Mouse (Mus musculus) thymus, postnatal 36 days (tissue): ENCODE results near the gene Bmpr1a.
A peak's percentile ranks its signal among the peaks of the same experiment; 100 is the strongest.

Experiments used
- DNase-seq, 2 experiments: peaks; one replicate each; pipeline ENCODE4 v3.0.0; 2022; ENCODE audit warnings: mixed read lengths in 2 of 2

Gene Bmpr1a

DNA sequence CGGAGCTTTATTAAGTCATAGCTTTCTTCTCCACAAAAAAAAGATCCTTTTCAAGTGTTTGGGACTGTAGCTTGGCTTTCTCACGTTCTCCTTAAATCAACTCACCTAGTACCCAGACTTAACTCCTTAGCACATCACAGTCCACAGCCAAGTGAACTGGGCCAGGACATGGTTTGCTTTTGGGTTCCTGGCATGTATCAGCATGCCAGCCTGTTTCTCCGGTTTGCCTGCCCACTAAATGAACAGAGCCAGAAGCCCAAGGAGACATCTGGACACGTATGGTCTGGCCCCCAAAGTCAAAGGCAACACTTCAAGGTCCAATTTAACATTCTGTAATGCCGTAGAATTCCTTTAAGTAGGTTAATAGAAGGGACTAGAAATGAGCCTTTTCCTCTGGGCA is 1.2 kb upstream of the Bmpr1a start:
- no peak for DNase-seq

- DNase-seq = no peak
These were observed 618 bp upstream of the Bmpr1a start for GRCm38 (mm10) chr14:34503759-34504158.

GRCm38 (mm10) chr14:34502475-34503324 is 441 bp downstream of the Bmpr1a start:
- DNase-seq = peak; percentile 75 to 79

GRCm38 (mm10) chr14:34501804-34502474 is 1.2 kb downstream of the Bmpr1a start:
- peak; percentile 26 to 30 for DNase-seq

DNA sequence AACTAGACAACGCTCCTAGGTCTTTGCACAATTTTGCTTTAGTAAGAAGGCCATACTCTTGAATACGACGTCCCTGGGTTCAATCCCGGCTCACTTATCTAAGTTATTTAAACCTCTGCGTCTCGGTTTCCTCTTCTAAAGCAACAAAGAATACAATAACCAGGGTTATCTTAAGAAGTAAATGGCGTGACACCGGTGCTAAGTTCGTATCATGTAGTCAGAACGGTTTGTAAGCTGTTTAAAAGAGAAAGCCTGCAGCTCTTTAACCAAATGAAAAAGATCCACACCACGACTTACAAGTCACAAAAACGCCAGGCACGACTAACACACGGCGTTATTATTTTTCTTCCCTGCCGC is 1.7 kb downstream of the Bmpr1a start:
- no peak for DNase-seq

- no peak for DNase-seq
These were observed 2.8 kb downstream of the Bmpr1a start for GRCm38 (mm10) chr14:34500309-34500708.

- DNase-seq = no peak
These were observed 3.5 kb downstream of the Bmpr1a start for GRCm38 (mm10) chr14:34499664-34500063.

DNA sequence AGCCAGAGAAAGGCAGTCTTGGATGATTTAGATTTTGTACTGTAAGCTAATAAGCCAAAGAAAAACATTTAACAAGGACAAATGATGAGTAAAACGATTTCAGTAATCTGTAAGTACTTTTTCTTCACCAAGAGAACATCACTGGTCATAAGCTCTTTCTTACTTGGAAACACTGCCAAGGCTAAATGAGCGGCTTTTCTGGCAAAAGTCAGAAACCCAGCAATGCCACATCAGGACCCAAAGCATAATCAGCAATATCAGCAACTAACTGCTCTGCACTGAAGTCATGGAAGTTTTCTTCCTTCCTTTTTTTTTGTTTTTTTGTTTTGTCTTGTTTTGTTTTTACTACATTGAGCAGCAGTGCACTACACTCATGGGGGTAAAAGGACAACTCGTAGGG is 5.8 kb downstream of the Bmpr1a start:
- no peak for DNase-seq

DNA sequence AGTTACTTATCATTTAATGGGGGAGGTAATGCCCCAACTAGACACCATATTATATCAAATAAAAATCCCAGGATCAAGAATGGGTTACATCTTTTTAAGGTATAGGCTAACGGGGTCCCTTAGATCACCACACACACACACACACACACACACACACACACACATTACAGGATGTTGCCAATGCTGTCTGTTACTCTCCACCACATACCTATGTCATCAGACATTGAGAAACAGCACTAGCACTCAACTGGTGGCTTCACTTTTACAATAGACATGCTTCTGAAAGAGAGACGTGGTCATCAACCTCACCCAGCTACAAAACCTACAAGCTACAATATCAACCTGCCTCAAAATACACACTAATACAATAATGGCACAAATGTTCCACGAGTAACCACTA is 9.5 kb downstream of the Bmpr1a start:
- DNase-seq = no peak

DNA sequence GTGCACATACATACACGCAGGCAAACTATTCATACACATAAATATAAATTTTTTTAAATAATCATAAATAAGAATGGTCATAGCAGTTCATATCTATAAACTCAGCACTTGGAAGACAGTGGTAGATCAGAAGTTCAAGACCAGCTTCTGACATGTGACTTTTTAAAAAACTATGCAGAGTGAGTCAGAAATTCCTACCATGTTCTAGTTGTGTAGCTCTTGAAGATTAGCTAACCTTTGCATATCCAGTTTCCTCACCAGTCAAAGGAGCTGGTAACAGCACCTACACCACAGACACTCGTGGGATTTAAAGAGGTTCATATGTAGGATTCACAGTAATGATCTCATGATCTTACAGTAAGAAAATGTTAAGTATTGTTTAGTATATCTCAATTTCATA is 10.5 kb downstream of the Bmpr1a start:
- DNase-seq = no peak

DNA sequence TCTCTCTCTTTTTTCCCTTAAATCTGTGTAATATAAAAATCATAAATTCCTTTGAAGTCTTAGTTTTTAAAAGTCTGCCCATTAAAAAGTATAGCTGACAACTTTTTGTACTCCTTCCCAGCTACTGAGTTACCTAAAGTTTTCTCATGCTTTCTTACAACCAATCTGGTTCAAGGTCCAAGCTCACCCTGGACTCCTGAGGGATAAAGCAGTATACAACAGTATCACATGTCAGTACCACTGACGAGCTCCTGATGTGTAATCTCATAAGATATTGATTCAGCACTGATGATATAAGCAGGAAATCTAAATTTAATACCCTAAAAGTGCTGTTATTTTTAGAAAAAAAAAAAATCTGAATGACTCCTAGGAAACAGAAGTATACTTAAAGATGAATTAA is 12.2 kb downstream of the Bmpr1a start:
- no peak for DNase-seq

- DNase-seq = no peak
These were observed 13.2 kb downstream of the Bmpr1a start for GRCm38 (mm10) chr14:34489928-34490327.

- DNase-seq = no peak
These were observed 17.0 kb downstream of the Bmpr1a start for GRCm38 (mm10) chr14:34486169-34486568.

DNA sequence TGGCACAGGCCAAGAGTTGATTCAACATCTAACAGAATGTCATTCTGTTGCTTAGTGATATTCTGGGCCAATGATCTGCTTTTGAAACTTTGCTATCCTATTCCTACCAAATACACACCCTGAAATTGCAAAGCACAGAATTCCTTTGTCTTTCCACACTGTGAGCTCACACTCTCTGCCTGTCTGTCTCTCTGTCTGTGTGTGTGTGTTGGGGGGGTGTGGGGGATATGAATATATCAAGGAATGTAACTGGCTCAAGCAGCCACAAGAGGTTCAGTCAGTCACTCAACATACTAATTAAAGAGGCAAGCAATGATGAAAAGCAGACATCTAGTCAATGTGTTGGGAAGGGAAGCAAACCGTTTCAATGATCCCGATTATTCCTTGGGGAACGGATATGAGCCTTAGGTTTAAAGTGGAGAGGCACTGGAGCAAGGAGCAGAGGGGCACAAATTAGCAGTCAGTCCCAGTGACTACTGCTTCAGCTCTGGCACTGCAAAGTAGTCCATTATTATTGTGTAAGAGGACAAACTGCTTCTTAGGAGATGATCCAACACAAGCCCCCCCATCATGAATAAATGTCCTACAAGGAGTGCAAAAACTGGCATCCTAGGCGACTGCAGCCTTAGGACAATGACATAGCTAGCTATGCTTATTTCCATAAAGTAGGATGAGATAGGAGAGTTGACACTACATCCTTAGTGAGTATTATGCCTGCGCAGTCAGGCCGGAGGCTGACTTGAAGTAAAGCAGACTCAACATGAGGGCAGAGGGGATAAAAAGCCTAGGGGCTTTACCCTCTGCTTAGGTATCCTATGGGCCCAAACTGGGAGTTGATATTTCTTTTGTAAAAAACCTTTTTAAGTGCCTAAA is 19.4 kb downstream of the Bmpr1a start:
- no peak for DNase-seq

- no peak for DNase-seq
These were observed 31.6 kb downstream of the Bmpr1a start for GRCm38 (mm10) chr14:34471591-34471990.

- no peak for DNase-seq
These were observed 36.9 kb downstream of the Bmpr1a start for GRCm38 (mm10) chr14:34466291-34466690.

GRCm38 (mm10) chr14:34459386-34459785 is 43.8 kb downstream of the Bmpr1a start:
- DNase-seq = no peak

- no peak for DNase-seq
These were observed 44.3 kb downstream of the Bmpr1a start for GRCm38 (mm10) chr14:34458880-34459279.

DNA sequence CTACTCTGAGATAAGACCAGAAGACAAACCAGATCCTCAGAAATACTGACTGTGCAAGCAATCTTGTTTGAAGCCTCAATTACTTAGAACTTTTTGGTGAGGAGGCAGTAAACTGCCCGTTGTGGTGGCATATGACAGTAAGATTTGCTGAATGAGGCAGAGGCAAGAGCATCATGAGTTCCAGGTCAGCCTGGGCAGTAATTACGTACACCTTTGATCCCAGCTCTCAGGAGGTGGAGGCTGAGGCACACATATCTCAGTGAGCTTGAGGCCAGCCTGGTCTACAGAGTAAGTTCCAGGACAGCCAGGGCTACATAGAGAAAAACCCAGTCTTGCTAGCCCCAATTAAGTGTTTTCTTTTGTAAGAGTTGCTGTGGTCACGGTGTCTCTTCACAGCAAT is 48.9 kb downstream of the Bmpr1a start:
- DNase-seq = no peak

DNA sequence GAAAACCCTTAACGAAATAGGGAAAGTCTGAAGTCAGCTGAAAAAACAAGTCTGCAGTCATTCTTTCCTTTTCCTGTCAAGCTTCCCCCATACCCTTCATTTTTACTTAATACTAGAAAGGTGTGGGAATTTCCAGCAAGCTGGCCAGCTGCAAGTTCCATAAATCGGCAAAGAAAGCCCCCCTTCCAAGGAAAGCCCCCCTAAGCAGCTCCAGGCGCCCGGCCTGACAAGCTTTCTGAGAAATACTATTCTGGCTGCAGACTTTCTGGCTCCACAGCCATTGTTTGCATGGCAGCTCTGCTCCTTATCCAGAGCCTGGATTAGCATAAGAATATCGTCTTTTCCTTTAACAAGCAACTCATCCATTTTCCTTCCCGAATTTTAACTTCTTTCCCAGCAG is 49.5 kb downstream of the Bmpr1a start:
- DNase-seq = no peak

GRCm38 (mm10) chr14:34451872-34452271 is 51.3 kb downstream of the Bmpr1a start:
- DNase-seq = no peak

- DNase-seq = no peak
These were observed 52.7 kb downstream of the Bmpr1a start for GRCm38 (mm10) chr14:34450451-34450850.

GRCm38 (mm10) chr14:34449807-34450206 is 53.3 kb downstream of the Bmpr1a start:
- DNase-seq = no peak
